Mouse (Mus musculus) CD4-positive helper T cell, adult 2 months (primary cell): ENCODE measurements around the gene Ddx52.

Experiments
- DNase-seq: peaks from one replicate; pipeline ENCODE4 v3.0.0-alpha.2; 2012; ENCODE audit warnings: low read depth, missing footprints, low spot score

The Ddx52 gene

DNA sequence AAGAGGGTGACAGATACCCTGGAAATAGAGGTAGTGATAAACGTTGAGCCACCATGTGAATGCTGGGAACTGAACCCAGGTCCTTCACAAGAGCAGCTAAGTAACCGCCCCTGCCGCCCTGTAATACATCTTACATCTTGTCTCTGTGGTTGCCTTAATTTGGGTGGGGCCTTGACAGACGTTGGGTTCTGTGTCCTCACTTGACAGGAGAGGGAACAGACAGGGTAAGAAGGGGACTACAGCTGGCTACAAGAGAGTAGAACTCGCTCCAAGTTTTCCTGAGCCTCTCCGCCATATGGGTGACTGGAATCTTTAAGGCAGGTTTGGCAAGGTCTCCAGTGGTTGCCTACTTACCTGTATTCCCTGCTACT is 26.3 kb downstream of the Ddx52 start:
- DNase-seq, result no peak

DNA sequence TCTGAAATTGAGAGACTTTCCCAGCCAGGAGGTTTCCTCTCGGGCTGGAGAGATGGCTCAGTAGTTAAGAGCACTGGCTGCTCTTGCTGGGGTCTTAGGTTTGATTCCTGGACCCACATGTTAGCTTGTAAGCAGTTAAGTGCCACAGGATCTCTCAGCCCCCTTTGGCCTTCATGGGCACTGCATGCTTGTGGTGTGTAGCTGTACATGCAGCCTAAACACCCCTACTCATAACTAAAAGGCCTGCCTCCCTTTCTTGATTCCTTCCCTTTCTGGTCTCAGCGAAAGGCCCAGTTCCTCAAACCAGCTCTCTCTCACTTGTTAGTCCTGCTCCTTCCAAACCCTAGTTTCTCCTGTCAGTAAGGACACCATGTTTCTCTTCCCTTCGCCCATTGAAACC is 27.2 kb downstream of the Ddx52 start:
- no peak for DNase-seq

DNA sequence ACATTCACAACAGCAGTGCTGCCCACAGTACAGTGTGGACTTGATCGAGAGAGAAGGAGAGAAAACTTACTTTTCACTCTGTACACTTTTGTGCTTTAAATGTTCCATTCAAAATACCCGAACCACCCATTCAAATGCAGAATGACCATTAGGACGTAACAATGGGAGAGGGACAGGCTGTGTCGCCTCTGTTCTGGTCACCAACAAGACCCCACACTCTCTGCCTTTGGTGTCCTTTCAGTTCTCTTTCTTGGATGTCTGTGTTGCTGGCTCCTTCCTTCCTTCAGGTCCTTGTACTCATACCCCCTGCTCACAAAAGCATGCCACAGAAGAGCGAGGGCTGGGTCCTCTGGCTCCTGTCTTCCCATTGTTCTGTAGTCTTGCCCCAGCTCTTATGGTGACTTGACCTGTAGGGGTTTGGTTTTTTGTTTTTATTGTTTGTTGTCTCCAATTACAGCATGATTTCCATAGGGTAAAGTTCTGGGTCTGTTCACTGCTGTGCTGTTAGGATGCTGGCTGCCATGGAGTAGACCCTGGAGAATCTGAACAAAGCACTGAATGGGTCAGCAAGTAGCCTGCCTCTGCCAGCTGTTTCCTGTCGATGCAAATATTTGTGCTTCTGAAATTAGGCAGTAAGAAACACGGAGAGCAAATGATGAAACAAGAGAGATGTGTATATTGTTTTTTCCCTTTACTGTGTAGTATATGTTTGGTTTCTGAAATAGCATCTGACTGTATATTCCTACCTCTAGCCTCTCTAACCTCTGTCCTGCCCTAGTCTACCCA is 32.9 kb downstream of the Ddx52 start:
- DNase-seq, result no peak

DNA sequence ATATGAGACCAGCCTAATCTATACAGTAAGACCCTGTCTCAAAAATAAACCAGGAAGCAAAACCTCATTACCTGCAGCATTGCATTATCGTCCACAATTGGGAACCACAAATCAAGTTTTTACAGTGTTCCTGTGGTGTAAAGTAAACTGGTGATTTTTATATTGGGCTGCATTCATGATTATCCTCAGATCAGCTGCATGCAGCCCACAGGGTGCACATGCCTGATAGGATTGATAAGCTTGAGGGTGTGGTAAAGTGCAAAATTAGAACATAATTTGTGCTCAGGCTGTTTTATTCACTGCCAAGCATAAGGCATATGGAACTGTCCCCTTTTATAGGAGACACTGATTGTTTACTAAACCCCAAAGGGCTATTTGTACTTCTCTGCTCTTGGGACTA is 33.6 kb downstream of the Ddx52 start:
- DNase-seq, result no peak

DNA sequence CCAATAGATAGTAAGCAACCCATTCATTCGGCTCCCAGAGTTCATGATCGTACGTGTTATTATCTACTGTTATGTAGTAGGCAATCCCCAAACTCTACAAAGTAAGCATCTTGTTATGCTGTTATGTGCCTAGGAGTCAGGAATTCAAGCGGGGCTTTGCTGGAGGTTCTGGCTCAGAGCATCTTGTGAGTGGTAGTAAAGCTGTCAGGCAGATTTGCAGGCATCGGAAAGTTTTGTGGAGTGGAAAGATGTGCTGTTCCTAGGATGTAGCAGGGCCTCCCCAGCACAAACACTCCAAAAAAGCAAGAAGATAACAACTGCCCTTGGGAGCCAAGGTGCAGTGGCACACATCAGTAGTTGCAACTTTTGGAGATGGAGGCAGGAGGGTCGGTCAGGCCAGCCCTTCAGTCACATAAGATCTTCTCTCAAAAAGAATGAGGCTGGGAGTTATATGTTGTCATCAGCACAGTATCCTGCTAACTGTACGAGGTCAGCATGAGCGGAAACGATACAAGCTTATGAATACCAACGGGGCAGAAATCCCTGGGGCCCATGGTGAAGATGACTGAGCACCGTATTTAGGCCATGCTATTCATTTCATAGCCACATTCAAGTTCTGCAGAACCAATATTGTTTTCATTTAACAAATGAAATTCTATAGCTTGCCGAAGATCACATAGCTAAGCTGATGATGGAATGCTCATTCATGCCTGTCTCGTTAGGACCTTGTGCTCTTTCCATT is 34.5 kb downstream of the Ddx52 start:
- no peak for DNase-seq

DNA sequence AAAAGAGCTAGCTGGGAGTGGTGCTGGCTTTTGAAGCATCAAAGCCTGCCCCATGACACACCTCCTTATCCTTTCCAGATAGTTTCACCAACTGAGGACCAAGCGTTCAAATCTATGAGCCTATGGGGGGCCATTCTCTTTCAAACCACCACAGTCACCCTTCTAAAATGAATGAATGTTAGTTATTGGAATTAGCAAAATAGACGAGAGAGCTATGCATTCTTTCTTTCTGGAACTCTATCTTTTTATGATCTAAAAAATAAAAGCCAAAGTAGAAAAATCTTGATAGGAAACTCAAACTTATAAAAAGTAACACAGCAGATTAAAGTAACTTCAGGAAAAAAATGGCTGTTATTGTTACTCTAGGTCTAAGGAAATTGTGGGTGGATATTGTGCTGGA is 35.9 kb downstream of the Ddx52 start:
- no peak for DNase-seq

DNA sequence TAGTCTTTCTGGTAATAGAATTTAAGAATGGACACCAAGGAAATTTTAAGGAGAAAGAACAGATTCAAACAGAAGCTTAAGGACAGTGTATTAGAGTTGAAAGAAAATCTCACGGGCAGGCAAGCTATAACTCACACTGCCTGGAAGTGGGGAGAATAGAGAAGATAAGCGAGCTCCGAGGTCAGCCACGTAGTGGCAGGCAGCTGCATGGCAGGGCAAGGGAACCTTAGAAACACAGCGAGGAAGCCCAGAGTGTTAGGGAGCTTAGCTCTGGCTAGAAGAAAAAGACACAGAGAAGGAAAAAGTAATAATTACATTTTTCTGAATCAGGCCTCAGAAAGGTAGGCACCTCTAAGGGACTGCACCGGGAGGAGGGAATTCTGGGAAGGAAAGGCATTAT is 38.1 kb downstream of the Ddx52 start:
- DNase-seq, result no peak

DNA sequence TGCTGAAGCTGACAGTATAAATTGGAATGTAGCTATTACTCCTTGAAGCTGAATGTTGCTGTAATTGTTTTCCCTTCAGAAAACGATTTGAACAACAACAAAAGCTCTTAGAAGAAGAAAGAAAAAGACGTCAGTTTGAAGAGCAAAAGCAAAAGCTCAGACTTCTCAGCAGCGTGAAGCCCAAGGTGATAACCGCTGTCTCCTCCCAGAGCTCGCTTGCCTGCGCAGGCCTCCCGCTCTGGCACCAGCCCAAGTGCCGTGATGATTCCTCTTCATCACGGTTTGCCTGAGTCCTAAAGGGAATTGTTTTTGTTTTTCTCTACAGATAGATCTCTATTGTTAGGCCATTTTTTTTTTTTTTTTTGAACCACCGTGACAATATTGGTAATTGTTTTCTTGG is 39.5 kb downstream of the Ddx52 start:
- no peak for DNase-seq

DNA sequence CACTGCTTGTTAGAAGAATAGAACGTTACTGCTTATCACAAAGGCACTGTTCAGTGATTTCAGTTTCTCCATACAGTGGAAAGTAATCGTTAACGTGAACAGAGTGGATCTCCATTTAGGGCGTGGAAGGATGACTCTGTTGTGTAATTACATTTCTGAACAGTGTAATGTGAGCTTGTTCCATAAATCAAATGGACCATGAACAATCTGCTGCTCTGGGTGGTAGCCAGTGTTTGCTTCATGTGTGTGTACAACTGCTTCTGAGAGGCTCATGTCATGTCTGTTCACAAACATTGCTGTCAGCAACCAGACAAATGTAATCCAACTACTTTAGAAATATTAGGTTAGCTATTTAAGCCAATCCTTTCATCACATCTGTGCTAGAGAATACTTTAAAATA is 49.8 kb downstream of the Ddx52 start:
- DNase-seq, result no peak

DNA sequence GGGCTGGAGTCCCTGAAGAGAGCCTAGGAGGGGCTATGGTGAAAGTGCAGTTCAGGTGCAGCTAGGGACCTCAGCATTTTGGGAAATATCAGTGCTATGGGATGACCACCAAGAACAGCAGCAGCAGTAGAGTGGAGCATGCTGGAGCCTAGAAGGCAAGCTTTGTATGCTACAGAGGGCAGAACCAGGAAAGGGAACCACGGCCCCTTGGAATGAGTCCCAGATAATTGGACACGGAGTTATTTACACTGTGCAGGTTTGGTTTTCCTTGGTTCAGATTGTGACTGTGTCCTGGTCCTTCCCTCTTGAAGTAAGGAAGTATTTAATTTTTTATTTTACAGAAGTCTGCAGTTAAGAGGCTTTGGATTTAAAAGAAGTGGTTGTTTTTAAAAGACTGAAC is 51.6 kb downstream of the Ddx52 start:
- no peak for DNase-seq

DNA sequence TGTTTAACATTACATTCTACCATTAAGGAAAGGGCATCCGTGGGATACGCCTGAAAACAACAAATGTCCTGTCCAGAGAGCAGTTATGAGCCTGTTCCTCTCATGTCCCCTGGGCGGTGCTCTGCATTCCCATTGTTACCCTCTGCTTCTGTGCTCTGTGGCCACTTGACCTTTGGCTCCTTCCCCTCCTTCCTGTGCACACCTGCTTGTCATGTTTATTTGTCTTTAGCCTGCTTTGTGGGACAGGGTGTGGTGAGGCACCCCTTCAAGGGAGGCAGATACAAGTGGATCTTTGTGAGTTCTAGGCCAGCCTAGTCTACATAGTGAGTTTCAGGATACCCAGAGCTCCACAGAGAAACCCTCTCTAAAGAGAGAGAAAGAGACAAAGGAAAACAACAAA is 52.6 kb downstream of the Ddx52 start:
- DNase-seq, result no peak

DNA sequence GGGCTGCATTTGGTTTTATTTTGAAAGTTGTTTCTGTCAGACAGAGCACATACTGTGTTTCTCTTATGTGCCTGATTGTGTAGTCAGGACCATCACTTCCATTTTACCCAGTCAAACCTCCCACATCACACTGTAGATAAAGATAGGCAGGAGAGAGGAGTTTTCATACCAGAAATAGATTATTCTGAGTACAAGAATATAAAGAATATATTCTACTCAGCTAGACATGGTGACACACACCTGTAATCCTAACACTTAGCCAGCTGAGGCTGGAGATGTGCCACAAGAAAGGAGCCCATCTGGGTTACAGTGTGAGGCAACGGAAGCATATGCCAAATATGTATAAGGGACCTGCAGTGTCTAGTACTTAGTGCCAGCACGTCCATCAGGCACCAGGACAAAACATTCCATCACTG is 53.7 kb downstream of the Ddx52 start:
- no peak for DNase-seq

DNA sequence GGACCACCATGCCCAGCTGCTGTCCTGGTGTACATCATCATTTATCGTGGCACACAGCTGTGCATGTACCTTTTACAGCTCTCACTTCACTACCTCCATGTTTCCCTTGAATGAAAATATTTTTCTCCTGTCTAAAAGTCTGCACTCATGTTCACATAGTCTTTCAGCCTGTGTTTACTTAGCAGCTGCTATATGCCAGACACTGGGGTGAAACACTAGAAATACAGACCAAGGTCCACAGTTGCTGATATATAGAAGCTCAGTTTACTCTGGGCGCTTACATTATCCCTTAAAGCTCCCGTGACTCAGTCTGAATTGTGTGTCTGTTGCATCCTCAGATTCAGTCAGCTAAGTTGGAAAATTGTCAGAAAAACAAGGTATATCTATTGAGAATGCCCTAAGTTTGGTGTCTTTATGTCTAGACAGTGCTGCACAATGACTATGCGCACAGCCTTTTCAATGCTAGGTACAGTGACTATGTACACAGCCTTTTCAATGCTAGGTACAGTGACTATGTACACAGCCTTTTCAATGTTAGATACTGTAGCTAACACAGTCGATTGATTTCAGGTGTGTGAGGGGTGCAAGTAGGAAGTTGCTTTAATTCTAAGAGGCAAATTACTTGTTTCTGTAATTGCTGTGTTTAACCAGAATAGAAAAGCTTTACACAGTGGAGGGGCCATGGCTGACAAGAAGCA is 55.5 kb downstream of the Ddx52 start:
- no peak for DNase-seq

DNA sequence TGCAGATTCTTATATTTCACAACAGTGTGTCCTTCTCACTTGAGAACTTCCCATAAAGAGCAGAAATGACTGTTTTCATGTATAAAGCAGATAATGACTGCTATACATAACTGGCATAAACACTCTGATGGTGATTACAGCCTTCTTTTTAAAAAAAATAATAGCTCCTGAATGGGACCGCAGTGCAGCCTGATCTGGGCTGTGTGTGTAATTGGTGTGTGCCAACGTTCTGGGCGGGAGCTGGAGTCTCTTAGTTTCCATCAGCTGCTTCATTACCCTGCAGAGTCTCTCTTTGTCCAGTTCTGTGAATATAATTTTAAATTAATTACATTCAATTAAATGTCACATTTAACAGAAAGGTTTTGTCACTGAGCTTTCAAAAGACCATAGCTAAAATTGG is 57.1 kb downstream of the Ddx52 start:
- no peak for DNase-seq

DNA sequence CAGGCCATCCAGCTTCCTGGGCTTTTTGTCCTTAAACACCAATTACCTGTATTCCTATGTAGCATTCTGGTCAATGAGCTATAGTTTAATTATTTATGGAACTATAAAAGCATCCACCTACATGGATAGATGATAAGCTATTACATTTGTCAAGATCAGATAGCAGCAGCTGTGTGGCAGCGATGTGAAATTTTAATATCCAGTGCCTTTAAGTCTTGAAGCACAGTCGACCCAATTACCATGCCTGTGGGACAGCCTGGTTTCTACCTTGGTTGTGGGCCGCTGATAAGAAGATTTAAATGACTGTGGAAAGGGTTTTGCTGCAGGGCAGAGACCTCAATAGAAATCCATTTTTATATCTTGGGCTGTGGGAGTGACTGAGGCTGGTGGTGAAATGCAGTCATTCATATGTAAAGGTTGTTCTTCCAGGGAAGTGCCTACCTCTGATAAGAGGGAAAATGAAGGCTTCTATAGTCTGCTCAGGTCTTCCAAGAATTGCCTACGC is 57.6 kb downstream of the Ddx52 start:
- no peak for DNase-seq

DNA sequence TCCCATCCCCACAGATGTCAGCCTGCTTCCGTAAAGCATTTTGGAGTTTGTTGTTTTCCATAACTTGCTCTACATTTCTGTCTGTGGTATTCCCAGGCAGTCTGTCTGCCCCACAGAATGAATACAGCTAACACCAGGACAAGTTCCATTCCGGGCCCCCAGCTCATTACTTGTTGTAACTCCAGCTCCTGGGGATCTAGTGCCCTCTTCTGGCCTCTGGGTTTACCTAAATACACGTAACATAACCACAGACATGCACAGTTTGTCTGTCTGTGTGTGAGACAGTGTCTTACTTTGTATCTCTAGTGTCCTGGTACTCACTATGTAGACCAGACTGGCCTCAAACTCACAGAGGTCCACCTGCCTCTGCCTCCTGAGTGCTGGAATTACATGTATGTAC is 59.4 kb downstream of the Ddx52 start:
- DNase-seq, result no peak

DNA sequence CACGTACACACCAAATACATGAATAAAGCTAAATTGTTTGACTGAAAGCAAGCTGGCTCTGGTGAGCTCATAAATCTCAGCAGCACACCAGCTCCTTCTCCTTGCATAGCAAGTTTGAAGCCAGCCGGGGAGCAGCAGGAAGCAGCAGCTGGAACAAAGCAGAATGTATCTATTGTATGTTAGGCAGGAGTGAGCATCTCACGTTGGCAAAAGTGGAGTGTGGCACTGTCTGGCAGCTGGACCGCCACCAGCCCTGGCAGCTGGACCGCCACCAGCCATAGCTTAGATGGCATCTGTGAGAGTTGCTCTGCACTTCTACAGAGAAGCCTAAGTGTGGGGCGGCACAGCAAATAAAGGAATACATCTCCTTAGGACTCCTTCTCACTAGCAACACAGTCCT is 62.1 kb downstream of the Ddx52 start:
- DNase-seq, result no peak

DNA sequence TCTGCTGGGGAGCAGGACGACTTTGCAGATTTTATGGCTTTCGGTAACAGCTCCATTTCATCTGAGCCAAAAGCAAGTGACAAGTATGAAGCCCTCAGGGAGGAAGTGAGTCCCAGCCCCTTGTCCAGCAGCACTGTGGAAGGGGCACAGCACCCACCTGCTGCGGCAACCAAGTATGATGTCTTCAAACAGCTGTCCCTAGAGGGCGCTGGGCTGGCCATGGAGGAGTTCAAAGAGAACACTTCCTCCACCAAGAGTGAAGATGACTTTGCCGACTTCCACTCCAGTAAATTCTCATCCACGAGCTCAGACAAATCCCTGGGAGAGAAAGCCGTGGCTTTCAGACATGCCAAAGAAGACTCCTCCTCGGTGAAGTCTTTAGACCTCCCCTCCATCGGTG is 67.1 kb downstream of the Ddx52 start:
- no peak for DNase-seq

DNA sequence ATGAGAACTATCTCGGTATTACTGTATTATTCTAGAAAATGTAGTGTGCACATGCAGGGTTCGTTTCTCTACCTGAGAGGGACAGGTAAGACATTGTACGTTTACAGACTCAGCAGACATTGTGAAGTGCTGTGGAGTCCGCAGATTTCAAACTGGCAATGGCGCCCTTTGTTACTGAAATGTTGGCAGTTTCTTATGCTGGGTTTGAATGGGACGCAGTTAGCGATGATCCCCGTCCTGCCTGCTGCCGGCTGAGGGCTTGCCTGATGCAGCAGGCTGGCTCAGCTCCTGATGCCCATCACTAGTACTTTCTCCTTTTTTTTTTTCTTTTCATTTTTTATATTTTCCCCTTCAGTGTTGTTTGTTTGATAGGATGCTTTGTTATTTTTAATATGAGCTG is 68.5 kb downstream of the Ddx52 start:
- DNase-seq, result no peak

DNA sequence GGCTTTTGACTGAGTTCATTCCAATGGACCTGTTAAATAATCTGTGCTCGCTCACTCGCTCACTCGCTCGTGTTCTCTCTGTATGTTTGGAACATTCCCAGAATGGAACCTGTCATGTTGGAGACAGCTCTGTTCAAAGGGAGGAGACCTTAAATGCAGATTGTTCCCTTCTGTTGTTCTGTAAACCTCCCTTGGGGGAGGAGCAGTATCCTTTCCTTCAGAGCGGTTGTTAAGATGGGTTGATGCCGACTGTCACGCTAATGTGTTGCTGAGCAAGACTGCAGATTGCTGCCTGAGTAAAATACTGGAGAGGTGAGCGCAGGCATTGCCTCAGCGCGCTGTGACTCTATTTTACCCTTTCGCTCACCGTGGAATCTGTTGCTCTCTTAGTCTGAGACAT is 69.2 kb downstream of the Ddx52 start:
- no peak for DNase-seq

DNA sequence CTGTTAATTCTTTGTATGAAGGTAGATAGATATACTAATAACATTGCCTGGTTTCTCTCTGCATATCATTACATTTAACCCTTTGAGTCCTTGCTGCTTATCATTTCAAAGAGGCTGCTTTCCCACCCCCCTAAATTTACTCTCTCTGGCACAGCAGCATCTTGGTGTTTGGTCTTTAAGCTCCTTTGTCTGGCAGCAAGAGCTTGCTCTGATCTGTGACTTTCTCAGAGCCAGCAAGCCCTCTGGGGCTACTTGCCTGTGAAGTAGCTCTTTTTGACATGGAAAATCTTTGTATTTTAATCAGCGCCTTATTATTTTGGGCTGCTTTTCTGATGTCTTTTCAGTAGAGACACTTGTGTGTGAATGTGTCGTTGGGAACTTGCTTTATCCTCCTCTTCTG is 69.7 kb downstream of the Ddx52 start:
- no peak for DNase-seq
